11 mouse cellular contexts compared by ENCODE assay signal in the genomic region with DNA sequence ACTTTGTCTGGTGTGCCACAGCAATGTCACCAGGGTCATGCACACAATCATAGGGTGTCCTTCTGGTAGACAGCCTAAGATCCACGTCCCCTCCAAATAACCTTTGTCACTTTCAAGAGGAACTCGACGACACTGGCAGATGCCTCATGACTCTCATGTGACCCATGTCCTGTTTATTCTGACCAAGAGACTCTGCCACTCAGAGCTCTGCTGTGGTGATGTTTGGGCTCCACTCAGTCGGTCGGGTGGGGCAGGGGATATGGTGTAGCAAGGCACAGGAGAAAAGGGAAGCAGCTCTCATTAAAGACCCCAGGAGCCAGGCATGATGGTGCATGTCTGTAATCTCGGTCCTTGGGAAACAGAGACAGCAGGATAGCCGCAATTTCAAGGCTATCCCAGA. TPM values are rescaled to one million over a fixed set of nuclear protein-coding genes. Genes with fewer than 3 reads are reported as not detected.
DNase-seq lines count a peak whose midpoint lies in the region; ATAC-seq and TF ChIP-seq lines count a peak whose summit lies in the region.
"Had no signal": no experiment of that assay in that cellular context is flagged by ENCODE, and none has a peak within 500 bp of the region (broad histone marks: within the 10 kb centered on the region; RNA-seq: fewer than 3 reads in every experiment).

No protein-coding gene starts in this region.

- TF ChIP-seq POLR2A in bone marrow macrophage, adult 2 months (IDR thresholded peaks at IDR 0.05; ENCODE audit: borderline replicate concordance, low read depth, low read length), result no peak

- no peaks in the 10 kb centered on the region for H3K9me3 ChIP-seq in E14TG2a.4 (ENCODE audit: low read length)
- H3K9me3 ChIP-seq: limb, embryonic 12.5 days; midbrain, embryonic 12.5 days had no signal

- no peak for ATAC-seq in activated CD4-positive, CD25-positive, alpha-beta regulatory T cell, adult 4 months
- ATAC-seq: intestine, postnatal 0 days had no signal

- H3K4me1 ChIP-seq in E14TG2a.4 (replicated peaks; ENCODE audit: low read depth, low read length), result peaks cover 52% of the 10 kb centered on the region
- peaks cover 19% of the 10 kb centered on the region for H3K4me1 ChIP-seq in bone marrow macrophage, adult 2 months (ENCODE audit: control insufficient read depth, insufficient read depth, low read length)
- H3K4me1 ChIP-seq: limb, embryonic 12.5 days; midbrain, embryonic 12.5 days had no signal

- peak overlapping the region; percentile 98 for H3K27ac ChIP-seq in bone marrow macrophage, adult 2 months (ENCODE audit: insufficient read depth, low read depth, low read length)
- H3K27ac ChIP-seq: limb, embryonic 12.5 days; midbrain, embryonic 12.5 days had no signal

- intact Hi-C loops in heart, postnatal 14 days (cut with DNase I), result no loop called here

- H3K36me3 ChIP-seq in E14TG2a.4 (ENCODE audit: insufficient read depth, low read length), result no peaks in the 10 kb centered on the region
- H3K36me3 ChIP-seq: limb, embryonic 12.5 days; midbrain, embryonic 12.5 days had no signal

- DNase-seq in heart, adult 9 months (ENCODE audit: low spot score in 2 of 2), result peak; percentile 39 to 62
- DNase-seq in heart, postnatal 14 days, result no peak
- DNase-seq in lung, postnatal 36 days, result peak; percentile 74
- DNase-seq in frontal cortex, postnatal 14 days (ENCODE audit: low spot score in 2 of 2), result no peak
- DNase-seq in adrenal gland, adult 8-10 months, result no peak

- peaks cover 5% of the 10 kb centered on the region; the same call in 1 of the 2 replicates for H3K27me3 ChIP-seq in E14TG2a.4 (ENCODE audit: insufficient read depth, low read length)
- H3K27me3 ChIP-seq: limb, embryonic 12.5 days had no signal

- no peak for TF ChIP-seq CTCF in E14TG2a.4 (conservative IDR thresholded peaks at IDR 0.05; ENCODE audit: low read length)
- no peak for TF ChIP-seq CTCF in bone marrow macrophage, adult 2 months (IDR thresholded peaks at IDR 0.05; ENCODE audit: low read depth, low read length)

- peak overlapping the region; percentile 71 for H3K4me3 ChIP-seq in E14TG2a.4 (replicated peaks; ENCODE audit: low read length)
- H3K4me3 ChIP-seq in bone marrow macrophage, adult 2 months (ENCODE audit: insufficient read depth, low read length), result peak overlapping the region; percentile 32
- H3K4me3 ChIP-seq: limb, embryonic 12.5 days; midbrain, embryonic 12.5 days had no signal

RNA-seq across cellular contexts. Expression of a gene that starts 8.2 kb away (rescaled TPM):
- 10 to 100 TPM; 17.1 to 18.8 TPM for total RNA-seq in heart, postnatal 14 days (2021)
- 336 and 371 TPM in 2 replicates for polyA plus RNA-seq in bone marrow macrophage, adult 2 months (2012; ENCODE audit: insufficient read depth, insufficient read length, missing spikeins)
- 100 to 1,000 TPM; 251 to 266 TPM for polyA plus RNA-seq in activated CD4-positive, CD25-positive, alpha-beta regulatory T cell, adult 4 months (2017; shearing (Covaris generic))
- total RNA-seq in adrenal gland, adult 8-10 months (2022), result 10 to 100 TPM; 49.4 to 67.4 (median 55.3) TPM

RNA-seq across cellular contexts. Expression of a gene that starts 8.5 kb away (rescaled TPM):
- total RNA-seq in heart, postnatal 14 days (2021), result 1 to 10 TPM; 4.7 to 5.3 TPM
- polyA plus RNA-seq in bone marrow macrophage, adult 2 months (2012; ENCODE audit: insufficient read depth, insufficient read length, missing spikeins), result 13.1 and 13.7 TPM in 2 replicates
- polyA plus RNA-seq in activated CD4-positive, CD25-positive, alpha-beta regulatory T cell, adult 4 months (2017; shearing (Covaris generic)), result 10 to 100 TPM in 1 of 2 experiments, 1 to 10 TPM in 1; 4.4 to 15.0 TPM
- total RNA-seq in adrenal gland, adult 8-10 months (2022), result 10 to 100 TPM in 2 of 4 experiments, 1 to 10 TPM in 2; 7.4 to 27.5 (median 12.3) TPM

RNA-seq across cellular contexts. Expression of a gene that starts 40.8 kb away (rescaled TPM):
- total RNA-seq in heart, postnatal 14 days (2021), result 1 to 10 TPM; 5.8 to 5.9 TPM
- polyA plus RNA-seq in bone marrow macrophage, adult 2 months (2012; ENCODE audit: insufficient read depth, insufficient read length, missing spikeins), result 27.4 and 31.8 TPM in 2 replicates
- polyA plus RNA-seq in activated CD4-positive, CD25-positive, alpha-beta regulatory T cell, adult 4 months (2017; shearing (Covaris generic)), result under 1 TPM; 0.24 to 0.25 TPM
- 1 to 10 TPM; 1.3 to 3.4 (median 2.4) TPM for total RNA-seq in adrenal gland, adult 8-10 months (2022)

Comparison
In these comparisons a context has a peak if more than half of its experiments do, and no peak if none do; other contexts are left out.
1. DNase-seq: peak in heart, adult 9 months (2 of 2) and lung, postnatal 36 days (single experiment); none in heart, postnatal 14 days (0 of 2), frontal cortex, postnatal 14 days (0 of 2) and adrenal gland, adult 8-10 months (single experiment).